Mouse (Mus musculus) stomach, embryonic 16.5 days (tissue): ENCODE results near the gene Ell2. TPM values are rescaled to one million over a fixed set of nuclear protein-coding genes. Genes with fewer than 3 reads are reported as not detected.

ENCODE experiments used
- ATAC-seq: fragments of 200-750 bp; cut with Nextera tagmentation; 2 replicates; pipeline ENCODE4 v1.8.0; 2017; ENCODE audit warnings: moderate number of reproducible peaks, moderate TSS enrichment; ENCODE audit not compliant: insufficient read depth, low FRiP score
- H3K27ac ChIP-seq: fragments of 300-500 bp; sonication (generic); 2 replicates; pipeline ENCODE4 v1.5.1; 2014; ENCODE audit warnings: low read length
- H3K27me3 ChIP-seq: fragments of 300-500 bp; sonication (generic); 2 replicates; pipeline ENCODE4 v1.6.1; 2014; ENCODE audit warnings: low read length, control low read depth, mixed read lengths; ENCODE audit not compliant: control insufficient read depth, insufficient read depth
- H3K36me3 ChIP-seq: fragments of 300-500 bp; sonication (generic); 2 replicates; pipeline ENCODE4 v1.6.1; 2014; ENCODE audit warnings: low read length; ENCODE audit not compliant: control insufficient read depth, insufficient read depth
- H3K4me1 ChIP-seq: fragments of 300-500 bp; sonication (generic); 2 replicates; pipeline ENCODE4 v1.6.1; 2014; ENCODE audit warnings: low read length, control low read depth, mixed read lengths; ENCODE audit not compliant: control insufficient read depth, insufficient read depth
- H3K4me2 ChIP-seq: fragments of 300-500 bp; sonication (generic); 2 replicates; pipeline ENCODE4 v1.6.1; 2014; ENCODE audit warnings: low read depth, low read length, mixed read lengths
- H3K4me3 ChIP-seq: fragments of 300-500 bp; sonication (generic); replicated peaks from 2 replicates; pipeline ENCODE4 v1.5.1; 2014; ENCODE audit warnings: mild to moderate bottlenecking, low read length
- H3K9ac ChIP-seq: fragments of 300-500 bp; sonication (generic); 2 replicates; pipeline ENCODE4 v1.6.1; 2014; ENCODE audit warnings: low read length
- H3K9me3 ChIP-seq: fragments of 300-500 bp; sonication (generic); replicated peaks from 2 replicates; pipeline ENCODE4 v1.6.1; 2016; ENCODE audit warnings: low read length, control low read depth; ENCODE audit not compliant: control insufficient read depth
- WGBS: fragments of 180-500 bp; shearing (Covaris S2); extraction: QIAGEN DNeasy Blood & Tissue Kit; methylation state at CpG from one replicate; pipeline ENCODE4 v1.1.7; 2014; 5-methylcytosine and 5-hydroxymethylcytosine counted together
- polyA plus RNA-seq: library from polyadenylated mRNA; unstranded; fragments of >200 nt; fragmentation: Nextera tagmentation; extraction: Ambion mirVana; gene quantifications from 2 replicates; pipeline ENCODE4 v1.2.1, GENCODE M21; 2015

Ell2 gene
- polyA plus RNA-seq, 1 experiment from 2014 or later: 19.4 TPM

DNA sequence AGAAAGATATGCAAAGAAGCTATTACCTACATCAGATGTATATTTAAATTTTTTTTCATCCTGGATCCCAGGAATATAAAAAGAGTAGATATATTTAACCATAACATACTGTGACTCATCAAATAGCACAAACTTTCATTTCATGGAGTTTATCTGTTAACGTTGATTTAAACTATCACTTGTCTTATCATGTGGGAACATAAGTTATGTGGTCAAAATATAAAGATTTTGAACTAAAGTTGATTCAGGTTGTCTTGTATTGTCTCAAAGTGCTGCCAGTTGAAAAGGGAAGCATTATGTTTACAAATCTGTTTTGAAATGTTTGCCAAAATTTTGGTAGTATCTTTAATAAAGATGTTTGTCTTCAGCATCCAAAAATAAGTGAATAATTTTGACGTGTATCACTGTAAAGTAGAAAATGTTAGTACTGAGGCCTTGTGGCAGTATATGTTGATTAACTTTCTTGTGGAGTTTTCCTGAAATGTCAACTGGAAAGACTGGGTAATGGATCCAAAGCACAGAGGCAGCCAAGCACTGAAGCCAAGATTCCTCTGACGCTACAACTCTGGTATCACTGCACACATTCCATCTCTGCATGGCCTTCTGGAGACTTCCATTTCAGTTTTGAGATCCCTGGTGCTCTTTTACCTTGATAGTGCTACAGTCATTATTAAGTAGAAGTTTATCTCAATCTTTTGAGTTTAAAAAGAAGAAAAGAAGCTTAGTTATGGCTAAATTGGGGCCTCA lies 65.6 kb downstream of the Ell2 start:
- Histone ChIP-seq H3K4me3 (no peak overlapping the region), H3K36me3 (no peaks in the 10 kb centered on the region), H3K4me1 (no peaks in the 10 kb centered on the region), H3K27ac (no peak overlapping the region), H3K4me2 (no peak overlapping the region), H3K27me3 (no peaks in the 10 kb centered on the region), H3K9ac (no peak overlapping the region), H3K9me3 (no peaks in the 10 kb centered on the region)
- 81% methylated on average over 3 of the region's 3 CpGs for WGBS
- ATAC-seq: no peak

DNA sequence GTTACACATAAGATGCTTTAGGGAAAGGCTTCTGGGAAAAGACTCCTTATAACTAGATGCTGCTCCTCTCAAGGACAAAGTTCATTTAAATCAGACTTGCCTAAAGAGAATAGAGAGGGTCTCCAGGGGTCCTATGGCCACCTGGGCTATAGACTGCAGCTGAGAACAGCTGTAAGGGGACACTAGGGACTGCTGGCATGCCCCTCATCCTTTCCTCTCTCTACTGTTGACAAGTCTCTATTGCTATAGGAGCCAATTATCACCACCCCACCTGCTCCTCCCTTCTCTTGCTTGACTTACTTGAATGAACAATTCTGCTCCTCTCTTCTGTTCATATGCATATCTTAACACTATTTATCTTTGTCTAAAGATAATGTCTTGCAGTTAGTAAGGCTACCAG lies 69.4 kb downstream of the Ell2 start:
- no peak overlapping the region for H3K27ac ChIP-seq
- H3K9ac ChIP-seq: no peak overlapping the region
- no peak overlapping the region for H3K4me2 ChIP-seq
- no peaks in the 10 kb centered on the region for H3K36me3 ChIP-seq
- no peaks in the 10 kb centered on the region for H3K27me3 ChIP-seq
- no peak for ATAC-seq
- no peak overlapping the region for H3K4me3 ChIP-seq
- H3K9me3 ChIP-seq: no peaks in the 10 kb centered on the region
- H3K4me1 ChIP-seq: no peaks in the 10 kb centered on the region

DNA sequence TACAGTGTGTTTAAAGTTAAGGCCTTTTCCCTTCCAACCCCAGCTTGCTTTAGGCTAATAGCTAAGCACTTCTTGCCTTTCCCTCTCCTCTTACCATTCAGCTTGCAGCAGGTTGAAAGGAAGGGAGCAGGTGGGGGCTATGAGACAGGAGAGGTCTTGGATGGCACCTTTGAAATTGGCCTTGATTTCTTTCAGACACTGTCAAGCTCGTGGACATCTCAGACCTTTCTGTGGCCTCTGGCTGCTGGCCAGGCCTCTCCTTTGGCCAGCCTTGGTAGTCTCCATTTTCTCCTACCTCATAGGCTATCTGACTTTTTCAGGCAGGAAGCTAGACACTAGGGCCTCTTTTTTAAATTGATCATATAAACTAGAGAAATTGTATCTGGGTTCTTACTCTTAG lies 70.1 kb downstream of the Ell2 start:
- no peak overlapping the region for H3K9ac ChIP-seq
- no peak overlapping the region for H3K27ac ChIP-seq
- no peak for ATAC-seq
- no peaks in the 10 kb centered on the region for H3K9me3 ChIP-seq
- no peaks in the 10 kb centered on the region for H3K36me3 ChIP-seq
- H3K4me1 ChIP-seq: no peaks in the 10 kb centered on the region
- H3K4me3 ChIP-seq: no peak overlapping the region
- no peak overlapping the region for H3K4me2 ChIP-seq
- 56% methylated on average over 1 of the region's 1 CpGs for whole genome bisulfite sequencing
- no peaks in the 10 kb centered on the region for H3K27me3 ChIP-seq

DNA sequence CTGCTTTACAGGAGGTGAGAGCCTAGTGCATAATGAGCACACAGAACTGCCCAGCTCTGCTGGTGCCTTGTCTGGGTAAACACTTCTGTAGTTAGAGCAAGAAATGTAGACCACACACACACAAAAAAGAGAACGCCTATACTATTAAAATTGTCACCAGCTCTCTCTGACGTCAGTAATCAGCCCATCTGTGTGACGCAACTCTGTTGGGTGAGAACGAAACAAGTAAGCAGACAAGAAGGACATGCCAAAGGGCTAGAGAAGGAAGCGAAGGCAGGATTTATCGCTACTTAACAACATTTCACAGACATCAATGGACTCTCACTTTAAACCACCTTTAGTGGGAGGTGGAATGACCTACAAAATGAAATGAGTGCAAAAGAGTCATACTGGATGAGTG lies 71.6 kb downstream of the Ell2 start:
- Histone ChIP-seq H3K27me3 (no peaks in the 10 kb centered on the region), H3K4me3 (no peak overlapping the region), H3K9ac (no peak overlapping the region), H3K36me3 (no peaks in the 10 kb centered on the region), H3K27ac (no peak overlapping the region), H3K4me1 (no peaks in the 10 kb centered on the region), H3K9me3 (no peaks in the 10 kb centered on the region), H3K4me2 (no peak overlapping the region)
- no peak for ATAC-seq
- 77% methylated on average over 6 of the region's 6 CpGs for WGBS

DNA sequence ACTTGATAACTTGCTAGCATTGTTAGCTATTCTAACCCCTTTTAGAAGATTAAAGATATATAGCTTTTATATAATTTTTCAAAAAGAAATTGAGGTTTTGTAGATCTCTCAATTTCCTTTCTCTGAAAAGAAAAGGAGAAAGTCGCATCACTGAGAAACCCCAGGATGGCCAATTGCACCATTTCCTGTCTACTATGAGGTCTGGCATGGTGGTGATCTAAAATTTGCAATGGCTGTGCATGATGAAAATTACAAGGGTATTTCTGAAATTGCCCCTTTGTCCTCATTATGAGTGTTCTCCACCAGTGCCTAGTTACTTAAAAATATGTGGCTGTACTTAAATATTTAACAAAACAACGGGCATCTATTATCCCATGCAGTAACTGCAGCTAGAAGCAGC lies 72.6 kb downstream of the Ell2 start:
- ATAC-seq: no peak
- Histone ChIP-seq H3K27ac (no peak overlapping the region), H3K4me2 (no peak overlapping the region), H3K36me3 (no peaks in the 10 kb centered on the region), H3K9ac (no peak overlapping the region), H3K27me3 (no peaks in the 10 kb centered on the region), H3K9me3 (no peaks in the 10 kb centered on the region), H3K4me3 (no peak overlapping the region), H3K4me1 (no peaks in the 10 kb centered on the region)
- 88% methylated on average over 2 of the region's 2 CpGs for WGBS

DNA sequence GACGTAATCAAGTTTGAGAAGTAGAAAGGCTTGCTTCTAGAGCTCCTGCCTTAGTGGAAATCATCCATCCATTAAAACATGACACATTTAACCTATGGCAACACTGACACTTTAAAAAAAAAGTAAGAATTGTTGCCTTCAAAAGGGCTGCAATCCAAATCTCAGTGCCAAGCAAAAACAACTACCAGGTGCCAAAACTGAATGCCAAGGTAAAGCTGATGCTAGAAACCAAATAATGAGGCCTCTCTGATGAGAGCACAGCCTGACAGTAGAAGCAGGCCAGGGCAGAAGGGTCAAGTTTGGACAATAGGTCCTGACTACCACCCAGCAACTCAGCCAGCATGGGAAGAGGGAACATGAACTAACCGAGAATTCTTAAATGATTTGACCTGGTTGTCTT lies 73.5 kb downstream of the Ell2 start:
- no peak overlapping the region for H3K27ac ChIP-seq
- no peak for ATAC-seq
- H3K4me2 ChIP-seq: no peak overlapping the region
- no peak overlapping the region for H3K4me3 ChIP-seq
- no peaks in the 10 kb centered on the region for H3K27me3 ChIP-seq
- H3K9me3 ChIP-seq: no peaks in the 10 kb centered on the region
- H3K9ac ChIP-seq: no peak overlapping the region
- 62% methylated on average over 2 of the region's 2 CpGs for WGBS
- no peaks in the 10 kb centered on the region for H3K36me3 ChIP-seq
- H3K4me1 ChIP-seq: no peaks in the 10 kb centered on the region

DNA sequence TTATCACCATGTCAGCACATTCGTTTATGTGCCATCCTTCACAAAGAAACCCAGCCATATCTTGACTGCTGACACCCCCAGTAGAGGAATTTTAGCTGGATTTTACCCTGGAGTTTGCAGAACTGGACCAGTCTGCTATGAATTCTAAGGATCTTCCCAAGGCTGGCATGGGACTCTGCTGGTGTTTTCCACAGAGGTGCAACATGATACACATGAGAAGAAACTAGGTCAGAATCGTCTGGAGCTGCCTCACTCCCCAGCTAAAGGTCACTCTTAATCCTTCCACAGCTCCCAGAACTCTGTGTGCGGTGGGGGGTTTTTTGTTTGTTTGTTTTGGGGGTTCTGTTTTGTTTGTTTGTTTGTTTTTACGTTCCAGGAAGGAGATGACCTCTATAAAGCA lies 79.2 kb downstream of the Ell2 start:
- Histone ChIP-seq H3K9ac (no peak overlapping the region), H3K4me1 (no peaks in the 10 kb centered on the region), H3K4me3 (no peak overlapping the region), H3K36me3 (no peaks in the 10 kb centered on the region), H3K9me3 (no peaks in the 10 kb centered on the region), H3K27me3 (no peaks in the 10 kb centered on the region), H3K4me2 (no peak overlapping the region), H3K27ac (no peak overlapping the region)
- 55% methylated on average over 4 of the region's 4 CpGs for WGBS
- no peak for ATAC-seq

DNA sequence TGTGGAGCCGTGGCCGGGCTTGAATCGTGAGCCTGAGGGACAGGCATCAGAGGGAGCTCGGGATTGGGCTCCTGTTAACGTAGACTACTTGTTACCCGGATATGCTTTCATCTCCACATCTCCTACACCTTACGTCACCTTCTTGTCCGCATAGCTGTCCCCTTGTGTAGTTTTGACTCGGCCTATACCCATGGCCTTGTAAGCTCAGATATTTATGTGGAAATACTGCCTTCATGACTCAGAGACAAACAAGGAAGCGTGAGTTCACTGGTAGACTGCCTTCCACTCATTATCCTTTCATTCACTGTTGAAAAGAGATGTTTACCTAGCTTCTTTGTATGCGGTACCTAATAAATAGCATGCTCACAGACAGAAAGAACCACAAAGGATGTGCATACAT lies 79.7 kb downstream of the Ell2 start:
- no peak overlapping the region for H3K27ac ChIP-seq
- no peaks in the 10 kb centered on the region for H3K27me3 ChIP-seq
- no peaks in the 10 kb centered on the region for H3K9me3 ChIP-seq
- H3K9ac ChIP-seq: no peak overlapping the region
- H3K4me2 ChIP-seq: no peak overlapping the region
- H3K4me1 ChIP-seq: no peaks in the 10 kb centered on the region
- no peak for ATAC-seq
- no peaks in the 10 kb centered on the region for H3K36me3 ChIP-seq
- WGBS: 84% methylated on average over 11 of the region's 11 CpGs
- H3K4me3 ChIP-seq: no peak overlapping the region

DNA sequence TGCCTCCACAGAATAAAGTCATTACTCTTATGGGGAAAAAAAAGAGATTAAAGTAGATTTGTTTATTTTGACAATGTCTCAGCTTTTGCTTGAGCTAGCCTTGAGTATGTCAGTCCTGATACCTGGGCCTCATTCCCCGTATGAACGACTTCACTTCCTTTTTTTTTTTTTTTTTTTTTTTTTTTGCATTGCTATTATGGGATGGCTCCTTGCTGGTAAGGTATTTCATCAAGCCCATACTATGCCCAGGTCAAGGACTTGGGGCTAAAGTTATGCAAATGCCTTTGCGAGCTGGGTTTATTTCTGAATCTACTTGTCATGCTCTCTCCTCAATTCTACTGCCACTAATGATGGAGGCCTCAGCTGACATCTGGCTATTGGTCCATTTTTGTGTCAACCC lies 80.8 kb downstream of the Ell2 start:
- 76% methylated on average over 3 of the region's 3 CpGs for WGBS
- no peaks in the 10 kb centered on the region for H3K4me1 ChIP-seq
- H3K9ac ChIP-seq: no peak overlapping the region
- no peak for ATAC-seq
- no peaks in the 10 kb centered on the region for H3K9me3 ChIP-seq
- H3K4me2 ChIP-seq: no peak overlapping the region
- H3K36me3 ChIP-seq: no peaks in the 10 kb centered on the region
- H3K4me3 ChIP-seq: no peak overlapping the region
- H3K27me3 ChIP-seq: no peaks in the 10 kb centered on the region
- no peak overlapping the region for H3K27ac ChIP-seq

DNA sequence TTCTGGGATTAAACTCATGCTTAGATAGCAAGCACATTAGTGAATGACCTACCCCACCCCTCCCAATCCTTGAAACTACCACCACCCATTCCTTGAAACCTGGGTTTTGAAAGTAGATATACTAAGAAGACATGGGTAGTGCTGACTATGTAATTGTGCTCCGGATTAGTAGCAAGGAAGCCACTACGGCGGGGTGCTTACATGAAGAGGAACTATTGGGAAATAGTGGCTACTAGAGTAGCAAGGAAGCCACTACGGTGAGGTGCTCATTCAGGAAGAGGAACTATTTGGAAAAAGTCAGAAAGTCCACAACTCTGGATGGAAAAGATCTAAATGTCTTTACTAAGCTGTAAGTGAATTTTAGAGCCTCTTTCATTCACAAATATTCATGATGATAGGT lies 81.6 kb downstream of the Ell2 start:
- no peaks in the 10 kb centered on the region for H3K9me3 ChIP-seq
- no peak overlapping the region for H3K9ac ChIP-seq
- H3K27me3 ChIP-seq: no peaks in the 10 kb centered on the region
- WGBS: 83% methylated on average over 4 of the region's 4 CpGs
- no peaks in the 10 kb centered on the region for H3K36me3 ChIP-seq
- H3K4me1 ChIP-seq: no peaks in the 10 kb centered on the region
- H3K4me3 ChIP-seq: no peak overlapping the region
- no peak for ATAC-seq
- no peak overlapping the region for H3K4me2 ChIP-seq
- H3K27ac ChIP-seq: no peak overlapping the region
